Mouse (Mus musculus): Measurements from ENCODE around the gene Apol6. TPM values are rescaled to one million over a fixed set of nuclear protein-coding genes. Genes with fewer than 3 reads are reported as not detected.

Apol6 gene
- total RNA-seq, 2 experiments from 2014 or later, result not detected

GRCm38 (mm10) chr15:77099756-77100155 is 55.2 kb downstream of the Apol6 start:
- ATAC-seq (replicated peaks; ENCODE audit: poor library complexity, severe bottlenecking), result no peak

- ATAC-seq (replicated peaks; ENCODE audit: poor library complexity, severe bottlenecking), result no peak
Measured at GRCm38 (mm10) chr15:77102685-77103084, 58.2 kb downstream of the Apol6 start.

- ATAC-seq (replicated peaks; ENCODE audit: poor library complexity, severe bottlenecking), result no peak
Measured at GRCm38 (mm10) chr15:77104349-77105158, 60.0 kb downstream of the Apol6 start.

- no peak for ATAC-seq (replicated peaks; ENCODE audit: poor library complexity, severe bottlenecking)
Measured at GRCm38 (mm10) chr15:77105273-77105672, 60.7 kb downstream of the Apol6 start.

Other genes with a start within 250 kb of the Apol6 start
- 7.8 and 10.2 TPM in 2 replicates for gene Zfp251, start 173.3 kb upstream of the Apol6 start, total RNA-seq (2014; fragmentation: Nextera tagmentation)
- gene Zfp251, start 173.3 kb upstream of the Apol6 start, total RNA-seq (2017), result 6.9 and 11.5 TPM in 2 replicates
- gene Zfp7, start 165.5 kb upstream of the Apol6 start, total RNA-seq (2014; fragmentation: Nextera tagmentation), result 4.0 and 9.9 TPM in 2 replicates
- 7.3 and 7.6 TPM in 2 replicates for gene Zfp7, start 165.5 kb upstream of the Apol6 start, total RNA-seq (2017)
- not detected in 2 replicates for gene Gm49527, start 165.4 kb upstream of the Apol6 start, total RNA-seq (2014; fragmentation: Nextera tagmentation)
- gene Gm49527, start 165.4 kb upstream of the Apol6 start, total RNA-seq (2017), result not detected in 2 replicates
- gene Zfp647, start 119.3 kb upstream of the Apol6 start, total RNA-seq (2014; fragmentation: Nextera tagmentation), result 5.3 and 11.7 TPM in 2 replicates
- gene Zfp647, start 119.3 kb upstream of the Apol6 start, total RNA-seq (2017), result 1.2 and 3.8 TPM in 2 replicates
- gene 1110038F14Rik, start 96.2 kb upstream of the Apol6 start, total RNA-seq (2014; fragmentation: Nextera tagmentation), result 30.4 and 44.8 TPM in 2 replicates
- gene 1110038F14Rik, start 96.2 kb upstream of the Apol6 start, total RNA-seq (2017), result 36.8 and 39.8 TPM in 2 replicates
- not detected in 2 replicates for gene Mb, start 5.9 kb downstream of the Apol6 start, total RNA-seq (2014; fragmentation: Nextera tagmentation)
- not detected in 2 replicates for gene Mb, start 5.9 kb downstream of the Apol6 start, total RNA-seq (2017)